Mouse (Mus musculus) forebrain, embryonic 15.5 days (tissue): ENCODE data around the gene Prm2. TPM values are rescaled to one million over a fixed set of nuclear protein-coding genes. Genes with fewer than 3 reads are reported as not detected.
A peak's percentile ranks its signal among the peaks of the same experiment; 100 is the strongest.

ENCODE experiments used
- ATAC-seq: fragments of 200-750 bp; cut with Nextera tagmentation; replicated peaks from 2 replicates; pipeline ENCODE4 v1.8.0; 2017; ENCODE audit warnings: mild to moderate bottlenecking, moderate TSS enrichment, moderate library complexity
- H3K27ac ChIP-seq: fragments of 300-500 bp; sonication (generic); replicated peaks from 2 replicates; pipeline ENCODE4 v1.5.1; 2015; ENCODE audit warnings: mild to moderate bottlenecking, inconsistent platforms
- H3K27me3 ChIP-seq: fragments of 300-500 bp; sonication (generic); 2 replicates; pipeline ENCODE4 v1.6.1; 2015; ENCODE audit warnings: inconsistent platforms
- H3K36me3 ChIP-seq: fragments of 300-500 bp; sonication (generic); 2 replicates; pipeline ENCODE4 v1.6.1; 2015; ENCODE audit warnings: mild to moderate bottlenecking, inconsistent platforms
- H3K4me1 ChIP-seq: fragments of 300-500 bp; sonication (generic); 2 replicates; pipeline ENCODE4 v1.6.1; 2015; ENCODE audit warnings: inconsistent platforms
- H3K4me2 ChIP-seq: fragments of 300-500 bp; sonication (generic); replicated peaks from 2 replicates; pipeline ENCODE4 v1.6.1; 2015; ENCODE audit warnings: mild to moderate bottlenecking, inconsistent platforms
- H3K4me3 ChIP-seq: fragments of 300-500 bp; sonication (generic); 2 replicates; pipeline ENCODE4 v1.5.1; 2015; ENCODE audit warnings: mild to moderate bottlenecking, inconsistent platforms
- H3K9ac ChIP-seq: fragments of 300-500 bp; sonication (generic); replicated peaks from 2 replicates; pipeline ENCODE4 v1.6.1; 2015; ENCODE audit warnings: mild to moderate bottlenecking, inconsistent platforms
- H3K9me3 ChIP-seq: fragments of 300-500 bp; sonication (generic); 2 replicates; pipeline ENCODE4 v1.6.1; 2016; ENCODE audit warnings: inconsistent platforms
- WGBS: fragments of 180-500 bp; shearing (Covaris S2); methylation state at CpG from one replicate; pipeline ENCODE4 v1.1.7; 2015; ENCODE audit warnings: mixed read lengths; 5-methylcytosine and 5-hydroxymethylcytosine counted together
- polyA plus RNA-seq: library from polyadenylated mRNA; unstranded; fragments of >200 nt; fragmentation: Nextera tagmentation; extraction: Ambion mirVana; gene quantifications from 2 replicates; pipeline ENCODE4 v1.2.1, GENCODE M21; 2015

Prm2 gene
- polyA plus RNA-seq, result not detected in 2 replicates

DNA sequence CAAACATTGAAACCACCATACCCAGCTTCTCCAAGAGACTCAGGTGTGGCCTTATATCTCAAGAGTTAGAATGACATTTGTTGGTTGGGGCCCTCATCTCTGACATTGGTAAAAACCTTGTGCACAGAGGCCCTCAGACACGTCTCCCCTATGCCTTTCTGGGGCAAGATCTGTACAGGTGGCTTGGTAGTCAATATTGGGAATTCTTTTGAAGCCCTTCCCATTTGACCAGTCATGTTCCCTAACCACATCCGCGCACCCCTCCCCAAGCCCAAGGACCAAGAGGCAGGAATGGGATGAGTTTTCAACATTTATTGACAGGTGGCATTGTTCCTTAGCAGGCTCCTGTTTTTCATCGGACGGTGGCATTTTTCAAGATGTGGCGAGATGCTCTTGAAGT, at the start of gene Prm2:
TSS of gene Prm2 (minus strand) at position 101 of the 400 bp plus-strand sequence.
- WGBS, result 78% methylated on average over 6 of the region's 6 CpGs

DNA sequence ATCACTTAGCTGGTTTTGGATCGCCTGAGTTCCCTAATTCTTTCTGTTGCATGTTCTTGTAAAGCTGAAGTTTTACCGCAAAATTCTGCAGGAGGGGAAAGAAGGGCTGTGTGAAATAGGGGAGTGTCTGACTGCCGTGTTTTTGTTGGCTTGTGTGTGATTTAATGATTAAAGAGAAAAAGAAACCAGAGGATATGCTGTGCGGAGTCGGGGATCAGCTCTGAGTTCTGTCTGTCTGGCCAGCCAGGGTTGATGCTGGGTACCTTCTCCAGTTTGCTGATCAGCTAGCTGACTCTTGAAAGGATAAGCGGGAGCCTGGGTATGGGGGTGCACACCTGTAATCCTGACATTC, 48.4 kb upstream of the Prm2 start:
- H3K27me3 ChIP-seq, result no peaks in the 10 kb centered on the region
- no peak overlapping the region for H3K9ac ChIP-seq
- H3K4me2 ChIP-seq, result peak overlapping the region; percentile 21; the same call in 1 of the 2 replicates
- H3K4me1 ChIP-seq, result peaks cover 12% of the 10 kb centered on the region
- no peaks in the 10 kb centered on the region for H3K36me3 ChIP-seq
- no peaks in the 10 kb centered on the region for H3K9me3 ChIP-seq
- 70% methylated on average over 6 of the region's 6 CpGs for WGBS
- no peak overlapping the region for H3K27ac ChIP-seq
- H3K4me3 ChIP-seq, result no peak overlapping the region
- no peak for ATAC-seq

More for the DNA sequence above, at the start of gene Prm2:
- H3K4me2 ChIP-seq, result no peak within 1 kb of the TSS
- H3K36me3 ChIP-seq, result no peaks in the 10 kb centered on the region
- no peak within 1 kb of the TSS for H3K9ac ChIP-seq
- H3K4me1 ChIP-seq, result no peaks in the 10 kb centered on the region
- ATAC-seq, result no peak
- H3K9me3 ChIP-seq, result no peaks in the 10 kb centered on the region
- H3K4me3 ChIP-seq, result no peak within 1 kb of the TSS
- peaks cover 4% of the 10 kb centered on the region; the same call in 1 of the 2 replicates for H3K27me3 ChIP-seq
- no peak within 1 kb of the TSS for H3K27ac ChIP-seq

DNA sequence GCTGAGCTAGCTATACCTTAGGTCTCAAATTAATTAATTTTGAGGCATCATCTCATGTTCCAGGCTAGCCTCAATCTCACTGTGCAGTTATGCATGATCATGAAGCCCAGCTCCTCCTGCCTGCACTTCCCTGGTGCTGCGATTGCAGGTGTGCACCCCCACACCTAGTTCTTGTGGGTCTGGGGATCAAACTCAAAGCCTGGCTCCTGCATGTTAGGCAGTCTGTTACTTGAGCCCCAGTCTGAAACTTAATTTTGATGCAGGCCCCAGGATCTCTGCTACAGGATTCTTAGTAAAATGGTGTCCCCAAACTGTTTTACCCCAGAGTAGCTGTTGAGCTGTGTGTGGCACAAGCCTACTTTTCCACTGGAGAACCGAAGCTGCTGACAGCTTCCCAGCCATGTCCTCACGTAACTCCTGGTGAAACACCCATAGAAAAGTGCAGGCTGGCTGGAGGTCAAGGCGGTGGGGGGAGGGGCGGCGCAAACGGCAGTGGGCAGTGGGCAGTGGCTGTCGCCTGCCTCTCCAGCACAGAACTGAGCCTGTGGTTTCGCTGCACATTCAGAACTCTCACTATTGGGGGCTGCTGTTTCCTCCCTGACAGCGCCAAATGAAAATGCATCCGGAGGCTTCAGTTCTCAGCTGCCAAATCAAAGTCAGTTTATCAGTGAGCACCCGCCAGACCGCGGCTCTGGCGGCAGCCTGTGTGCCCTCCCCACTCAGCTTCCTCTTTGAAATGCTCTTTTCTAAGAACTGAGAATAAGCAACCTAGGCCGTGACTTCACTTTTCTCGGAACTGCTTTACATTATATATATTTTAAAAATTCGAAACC, 47.8 kb upstream of the Prm2 start:
- ATAC-seq, result 0 out of 2 replicates have a peak, but pooled peaks have one; percentile 29
- WGBS, result 31% methylated on average over 18 of the region's 18 CpGs
- peak overlapping the region; percentile 21; the same call in 1 of the 2 replicates for H3K4me2 ChIP-seq
- H3K27ac ChIP-seq, result no peak overlapping the region
- H3K4me1 ChIP-seq, result peaks cover 12% of the 10 kb centered on the region
- no peaks in the 10 kb centered on the region for H3K36me3 ChIP-seq
- H3K27me3 ChIP-seq, result no peaks in the 10 kb centered on the region
- no peaks in the 10 kb centered on the region for H3K9me3 ChIP-seq
- H3K4me3 ChIP-seq, result no peak overlapping the region
- no peak overlapping the region for H3K9ac ChIP-seq

DNA sequence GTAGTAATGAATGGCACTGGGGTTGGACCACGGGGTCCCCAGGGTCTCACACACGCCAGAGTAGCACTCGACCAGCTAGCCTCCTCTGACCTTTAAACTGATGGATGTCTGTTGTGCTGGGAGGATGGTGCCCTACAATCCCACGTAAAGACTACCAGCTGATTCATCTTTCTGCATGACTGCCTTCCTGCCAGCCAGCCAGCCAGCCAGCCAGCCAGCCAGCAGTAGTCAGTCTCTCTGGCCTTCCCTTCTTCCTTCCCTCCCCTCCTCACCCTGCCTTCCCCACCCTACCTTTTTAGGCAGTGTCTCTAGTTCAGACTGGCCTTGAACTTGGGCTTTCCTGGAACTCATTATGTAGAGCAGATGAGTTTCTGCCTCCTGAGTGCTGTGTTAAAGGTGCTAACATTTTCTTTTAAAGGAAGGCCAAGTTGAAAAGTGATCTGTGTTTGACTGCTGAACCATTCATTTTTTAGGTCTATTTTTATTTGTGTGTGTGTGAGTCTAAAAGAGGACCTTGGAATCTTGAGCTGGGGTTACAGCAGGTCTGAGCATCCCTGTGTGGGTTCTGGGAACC, 46.4 kb upstream of the Prm2 start:
- no peak for ATAC-seq

DNA sequence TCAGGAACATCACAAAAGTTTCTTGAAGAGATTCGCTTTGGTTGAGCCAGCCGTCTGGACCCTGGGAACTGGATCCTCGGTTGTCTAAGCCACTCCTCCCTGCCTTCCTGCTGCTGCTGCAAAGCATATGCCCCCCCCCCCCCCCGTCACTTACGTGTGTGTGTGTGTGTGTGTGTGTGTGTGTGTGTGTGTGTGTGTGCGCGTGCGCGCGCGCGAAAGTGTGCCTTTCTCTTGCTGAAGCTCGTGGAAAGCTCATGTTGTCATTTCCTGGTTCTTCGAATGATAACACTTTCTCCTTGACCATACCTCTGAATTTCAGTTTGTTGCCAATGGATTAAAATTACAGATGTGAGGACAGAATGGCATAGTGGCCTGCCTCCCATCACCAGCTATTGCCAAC, 44.1 kb upstream of the Prm2 start:
- H3K9ac ChIP-seq, result no peak overlapping the region
- H3K4me2 ChIP-seq, result no peak overlapping the region
- peaks cover 18% of the 10 kb centered on the region for H3K4me1 ChIP-seq
- H3K36me3 ChIP-seq, result no peaks in the 10 kb centered on the region
- 87% methylated on average over 13 of the region's 14 CpGs for WGBS
- no peak overlapping the region for H3K4me3 ChIP-seq
- H3K9me3 ChIP-seq, result no peaks in the 10 kb centered on the region
- ATAC-seq, result no peak
- no peak overlapping the region for H3K27ac ChIP-seq
- H3K27me3 ChIP-seq, result no peaks in the 10 kb centered on the region

More for the DNA sequence above, 46.4 kb upstream of the Prm2 start:
- Histone ChIP-seq H3K4me2 (no peak overlapping the region), H3K9me3 (no peaks in the 10 kb centered on the region), H3K4me1 (peaks cover 15% of the 10 kb centered on the region), H3K27ac (no peak overlapping the region), H3K9ac (no peak overlapping the region), H3K4me3 (no peak overlapping the region), H3K36me3 (no peaks in the 10 kb centered on the region), H3K27me3 (no peaks in the 10 kb centered on the region)
- WGBS, result 70% methylated on average over 4 of the region's 4 CpGs

DNA sequence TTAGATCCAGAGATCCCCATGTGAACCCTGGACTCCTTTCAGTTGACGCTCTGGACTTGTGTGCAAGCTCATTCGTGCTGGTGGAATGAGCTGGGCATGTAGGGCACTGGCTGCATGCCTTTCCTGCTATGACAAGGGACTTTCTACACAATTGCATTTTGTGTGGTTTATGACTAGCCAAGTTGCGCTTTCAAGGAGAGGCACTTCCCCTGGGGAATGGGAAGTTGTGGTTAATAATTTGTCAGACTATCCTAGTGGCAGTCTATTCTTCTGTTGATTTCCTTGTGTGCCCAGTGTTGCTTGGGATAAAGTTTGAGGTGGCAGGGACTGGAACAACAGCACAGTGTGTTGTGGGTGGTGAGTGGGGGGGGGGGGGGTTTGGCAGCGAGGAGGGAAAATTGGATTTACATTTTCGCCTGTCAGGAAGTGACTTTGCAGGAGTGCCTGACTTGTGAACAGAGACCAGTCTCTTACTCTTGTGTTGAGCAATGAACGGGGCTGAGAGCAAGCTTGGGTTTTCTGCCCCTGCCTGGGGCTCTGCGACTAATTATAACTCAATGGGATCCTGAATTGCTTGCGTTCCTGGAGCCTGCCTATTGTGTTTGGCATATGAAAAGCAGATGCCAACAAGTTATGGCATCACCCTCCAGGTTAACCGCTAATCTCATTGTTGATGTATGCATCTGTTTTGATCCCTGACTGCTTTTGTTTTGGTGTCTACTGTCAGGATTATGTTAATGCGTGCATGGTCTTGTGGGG, 42.7 kb upstream of the Prm2 start:
- Histone ChIP-seq H3K36me3 (no peaks in the 10 kb centered on the region), H3K9me3 (no peaks in the 10 kb centered on the region), H3K4me1 (peaks cover 15% of the 10 kb centered on the region), H3K9ac (no peak overlapping the region), H3K27ac (no peak overlapping the region), H3K4me2 (no peak overlapping the region), H3K4me3 (no peak overlapping the region), H3K27me3 (peaks cover 4% of the 10 kb centered on the region; the same call in 1 of the 2 replicates)
- 43% methylated on average over 10 of the region's 10 CpGs for WGBS
- no peak for ATAC-seq

DNA sequence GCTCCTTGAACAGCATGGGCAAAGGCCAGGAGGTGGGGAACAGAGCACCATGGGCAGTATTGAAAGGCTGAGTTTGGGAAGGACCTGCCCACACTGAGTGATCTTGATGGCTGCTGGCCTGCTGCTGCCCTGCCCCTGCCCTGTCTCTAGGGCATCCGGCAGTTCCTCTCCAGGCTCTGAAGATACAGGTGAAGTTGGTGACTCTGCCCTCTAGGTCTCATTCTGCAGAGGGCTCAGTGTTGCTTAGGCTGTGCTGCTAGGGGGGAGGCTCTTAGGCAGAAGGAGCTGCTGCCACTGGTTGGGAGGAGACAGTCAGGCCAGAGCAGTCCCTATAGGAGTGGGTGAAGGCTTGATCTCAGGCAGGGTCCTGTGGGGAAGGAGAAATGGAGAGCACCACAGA, 42.0 kb upstream of the Prm2 start:
- no peak overlapping the region for H3K4me3 ChIP-seq
- H3K9ac ChIP-seq, result no peak overlapping the region
- no peaks in the 10 kb centered on the region for H3K36me3 ChIP-seq
- H3K4me1 ChIP-seq, result peaks cover 11% of the 10 kb centered on the region
- no peaks in the 10 kb centered on the region for H3K9me3 ChIP-seq
- peaks cover 4% of the 10 kb centered on the region; the same call in 1 of the 2 replicates for H3K27me3 ChIP-seq
- H3K4me2 ChIP-seq, result no peak overlapping the region
- ATAC-seq, result no peak
- H3K27ac ChIP-seq, result no peak overlapping the region
- WGBS, result 88% methylated on average over 1 of the region's 1 CpGs

DNA sequence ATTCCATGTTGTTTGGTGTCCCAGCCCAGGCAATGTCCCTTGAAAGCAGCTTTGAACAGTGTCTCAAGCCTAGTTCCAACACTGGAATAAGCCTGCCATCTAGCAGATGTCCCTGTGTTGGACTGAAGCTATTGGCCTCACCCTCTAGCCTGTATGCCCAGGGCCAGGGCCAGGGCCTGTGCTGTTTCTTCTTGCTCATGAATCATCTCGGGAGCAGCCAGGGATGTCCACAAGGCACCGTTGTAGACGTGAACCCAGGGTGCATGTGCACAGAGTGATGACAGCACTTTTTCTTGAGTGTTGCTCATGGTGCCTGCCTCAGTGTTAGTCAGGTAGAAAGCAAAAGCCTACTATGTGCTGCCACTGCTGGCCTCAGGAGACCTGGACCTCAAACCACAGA, 41.3 kb upstream of the Prm2 start:
- no peak overlapping the region for H3K9ac ChIP-seq
- no peak overlapping the region for H3K4me2 ChIP-seq
- H3K9me3 ChIP-seq, result no peaks in the 10 kb centered on the region
- H3K27ac ChIP-seq, result no peak overlapping the region
- WGBS, result 91% methylated on average over 3 of the region's 3 CpGs
- H3K4me3 ChIP-seq, result no peak overlapping the region
- H3K4me1 ChIP-seq, result peaks cover 11% of the 10 kb centered on the region
- peaks cover 4% of the 10 kb centered on the region; the same call in 1 of the 2 replicates for H3K27me3 ChIP-seq
- ATAC-seq, result no peak
- no peaks in the 10 kb centered on the region for H3K36me3 ChIP-seq

DNA sequence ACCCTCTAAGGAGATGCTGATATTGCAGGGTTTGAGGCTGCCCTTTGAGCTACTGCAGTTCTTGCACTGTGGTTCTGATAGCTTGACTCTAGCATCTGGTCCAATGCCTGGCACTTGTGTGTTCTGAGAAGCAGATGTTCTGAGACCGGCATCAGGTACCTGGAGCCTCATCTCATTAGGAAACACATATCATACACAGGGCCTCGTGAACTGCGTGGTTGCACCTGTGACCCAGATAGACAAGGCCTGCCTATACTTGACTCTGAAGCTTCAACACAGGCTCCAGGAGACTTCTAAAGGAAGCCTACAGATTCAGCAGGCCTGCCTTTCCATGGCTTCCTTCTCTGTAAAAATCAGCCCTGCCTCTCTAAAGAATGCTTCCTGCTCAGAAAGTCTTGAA, 40.5 kb upstream of the Prm2 start:
- Histone ChIP-seq H3K9me3 (no peaks in the 10 kb centered on the region), H3K36me3 (no peaks in the 10 kb centered on the region), H3K4me3 (no peak overlapping the region), H3K9ac (no peak overlapping the region), H3K4me2 (no peak overlapping the region; the same call in 1 of the 2 replicates), H3K27ac (no peak overlapping the region), H3K27me3 (peaks cover 4% of the 10 kb centered on the region; the same call in 1 of the 2 replicates), H3K4me1 (peaks cover 11% of the 10 kb centered on the region)
- 96% methylated on average over 3 of the region's 3 CpGs for WGBS
- no peak for ATAC-seq

DNA sequence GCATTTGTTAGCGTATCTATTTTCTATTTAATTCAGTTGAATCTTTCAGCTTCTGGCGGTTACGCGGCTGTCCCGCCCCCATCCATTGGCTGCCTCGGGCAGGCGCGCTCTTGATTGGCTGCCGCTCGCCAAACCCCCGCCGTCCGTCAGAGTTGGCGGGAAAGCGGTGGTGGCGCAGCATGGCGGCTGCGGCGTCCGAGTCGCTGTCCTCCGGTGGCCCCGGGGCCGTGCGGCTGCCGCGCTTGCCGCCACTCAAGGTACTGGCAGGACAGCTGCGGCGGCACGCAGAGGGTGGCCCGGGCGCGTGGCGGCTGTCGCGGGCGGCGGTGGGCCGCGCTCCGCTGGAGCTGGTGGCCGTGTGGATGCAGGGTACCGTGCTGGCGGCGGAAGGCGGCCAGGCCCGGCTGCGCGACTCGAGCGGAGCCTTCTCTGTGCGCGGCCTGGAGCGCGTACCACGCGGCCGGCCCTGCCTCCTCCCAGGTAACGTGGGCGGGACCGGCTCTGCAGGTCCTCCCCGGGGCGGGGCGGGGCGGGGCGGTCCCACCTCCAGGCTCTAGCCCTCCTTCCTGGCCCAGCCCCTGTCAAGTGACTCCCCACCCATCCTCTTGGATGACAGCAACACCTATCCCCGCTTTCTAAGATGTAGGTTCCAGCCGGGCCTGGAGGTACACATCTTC, 39.1 kb upstream of the Prm2 start, which contains the start of gene Rmi2:
TSS of gene Rmi2 (plus strand) at position 149 of the 677 bp plus-strand sequence.
- no peak within 1 kb of the TSS for H3K27ac ChIP-seq
- H3K4me3 ChIP-seq, result peak within 1 kb of the TSS; percentile 83
- H3K9me3 ChIP-seq, result no peaks in the 10 kb centered on the region
- H3K9ac ChIP-seq, result peak within 1 kb of the TSS; percentile 52
- H3K4me2 ChIP-seq, result peak within 1 kb of the TSS; percentile 77
- H3K4me1 ChIP-seq, result peaks cover 11% of the 10 kb centered on the region
- no peaks in the 10 kb centered on the region for H3K36me3 ChIP-seq
- under 1% methylated on average over 64 of the region's 69 CpGs for WGBS
- peaks cover 4% of the 10 kb centered on the region; the same call in 1 of the 2 replicates for H3K27me3 ChIP-seq
- ATAC-seq, result peak; percentile 97

DNA sequence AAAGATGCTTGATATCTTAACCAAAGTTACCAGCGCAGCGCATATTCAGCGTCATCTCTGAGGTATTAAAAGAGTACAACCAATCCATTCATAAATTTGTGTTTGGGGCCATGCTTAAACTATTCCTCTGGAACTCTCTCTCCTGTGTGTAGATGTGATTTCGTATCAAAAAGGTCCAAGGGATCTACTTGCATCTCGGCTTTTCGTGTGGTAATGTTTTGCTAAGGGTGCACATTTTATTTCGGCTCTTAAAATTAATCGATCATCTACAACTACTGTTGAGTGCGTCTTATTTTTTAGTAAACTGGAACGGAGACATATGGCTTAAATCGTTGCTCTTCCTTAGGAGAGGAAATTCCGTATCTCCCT, 38.6 kb upstream of the Prm2 start:
- Histone ChIP-seq H3K4me2 (peak overlapping the region; percentile 77), H3K4me3 (peak overlapping the region; percentile 83), H3K4me1 (peaks cover 11% of the 10 kb centered on the region), H3K36me3 (no peaks in the 10 kb centered on the region), H3K9ac (peak overlapping the region; percentile 22; the same call in 1 of the 2 replicates), H3K27ac (no peak overlapping the region), H3K27me3 (peaks cover 4% of the 10 kb centered on the region; the same call in 1 of the 2 replicates), H3K9me3 (no peaks in the 10 kb centered on the region)
- 8% methylated on average over 12 of the region's 12 CpGs for WGBS
- ATAC-seq, result 0 out of 2 replicates have a peak, but pooled peaks have one; percentile 1
